Mouse (Mus musculus) MEL (cell line): ENCODE measurements at regions not wholly inside any gene's neighbourhood (a gene's known extent, or its start where the extent isn't known, plus 50 kb on each side); places are given as distances from the start of the nearest gene placed in this dataset.

ENCODE experiments used
- DNase-seq: peaks from one replicate; pipeline ENCODE4 v3.0.0; 2011; ENCODE audit warnings: low read depth, low spot score
- H3K27ac ChIP-seq: 2 replicates; pipeline ENCODE4 v1.5.1; 2012; ENCODE audit warnings: low read depth, mild to moderate bottlenecking, control low read depth, low read length, moderate library complexity; ENCODE audit not compliant: control insufficient read depth
- H3K27me3 ChIP-seq, 2 experiments: fragments of 150-350 bp in 1 of 2; sonication (generic) in 1 of 2; 2 replicates each; pipeline ENCODE4 v1.6.1; 2012; ENCODE audit warnings: low read length in 2 of 2, mild to moderate bottlenecking in 2 of 2, improper control_type of control experiment in 1 of 2, moderate library complexity in 1 of 2; ENCODE audit not compliant: insufficient read depth in 2 of 2, control insufficient read depth in 1 of 2
- H3K36me3 ChIP-seq, 2 experiments: 2 replicates each; pipeline ENCODE4 v1.6.1; 2012 to 2014; ENCODE audit warnings: low read length in 2 of 2, improper control_type of control experiment in 1 of 2, inconsistent platforms in 1 of 2, mild to moderate bottlenecking in 1 of 2; ENCODE audit not compliant: insufficient read depth in 2 of 2, control insufficient read depth in 1 of 2
- H3K4me1 ChIP-seq, 2 experiments: fragments of 150-350 bp in 1 of 2; sonication (generic) in 1 of 2; 2 replicates each; pipeline ENCODE4 v1.6.1; 2012; ENCODE audit warnings: low read length in 2 of 2, improper control_type of control experiment in 1 of 2, mild to moderate bottlenecking in 1 of 2; ENCODE audit not compliant: insufficient read depth in 2 of 2, control insufficient read depth in 1 of 2
- H3K4me3 ChIP-seq, 2 experiments: fragments of 150-350 bp in 1 of 2; sonication (generic) in 1 of 2; 2 replicates each; pipeline ENCODE4 v1.5.1; 2012; ENCODE audit warnings: low read depth in 2 of 2, low read length in 2 of 2, mild to moderate bottlenecking in 2 of 2, moderate library complexity in 2 of 2, control low read depth in 1 of 2, improper control_type of control experiment in 1 of 2; ENCODE audit not compliant: control insufficient read depth in 1 of 2, insufficient read depth in 1 of 2
- H3K79me2 ChIP-seq: 2 replicates; pipeline ENCODE4 v1.6.1; 2012; ENCODE audit warnings: mild to moderate bottlenecking, low read length, moderate library complexity; ENCODE audit not compliant: control insufficient read depth, poor library complexity, insufficient read depth
- H3K9ac ChIP-seq: 2 replicates; pipeline ENCODE4 v1.6.1; 2012; ENCODE audit warnings: low read depth, mild to moderate bottlenecking, control low read depth, low read length, moderate library complexity; ENCODE audit not compliant: control insufficient read depth, poor library complexity, severe bottlenecking
- H3K9me3 ChIP-seq: fragments of 150-350 bp; sonication (generic); replicated peaks from 2 replicates; pipeline ENCODE4 v1.6.1; 2012; ENCODE audit warnings: mild to moderate bottlenecking, low read length, improper control_type of control experiment, moderate library complexity; ENCODE audit not compliant: insufficient read depth
- BHLHE40 ChIP-seq: IDR thresholded peaks from 2 replicates; pipeline ENCODE4 v1.6.1; 2012; ENCODE audit warnings: low read depth, mild to moderate bottlenecking, inconsistent platforms, low read length, improper control_type of control experiment, borderline replicate concordance
- CHD2 ChIP-seq: IDR thresholded peaks from 2 replicates; pipeline ENCODE4 v1.6.1; 2011; ENCODE audit warnings: low read length, improper control_type of control experiment
- CTCF ChIP-seq, 3 experiments: IDR thresholded peaks in 2 of 3; conservative IDR thresholded peaks in 1 of 3; 2 replicates each; pipeline ENCODE4 v1.5.1; 2011 to 2012; ENCODE audit warnings: low read length in 3 of 3, low read depth in 2 of 3, mild to moderate bottlenecking in 2 of 3, improper control_type of control experiment in 1 of 3, inconsistent platforms in 1 of 3, mixed read lengths in 1 of 3, moderate library complexity in 1 of 3; ENCODE audit not compliant: control insufficient read depth in 1 of 3, insufficient read depth in 1 of 3, poor library complexity in 1 of 3, severe bottlenecking in 1 of 3
- EP300 ChIP-seq, 2 experiments: IDR thresholded peaks; 2 replicates each; pipeline ENCODE4 v1.6.1; 2011; ENCODE audit warnings: improper control_type of control experiment in 2 of 2, low read length in 2 of 2, low read depth in 1 of 2, mild to moderate bottlenecking in 1 of 2
- ETS1 ChIP-seq: IDR thresholded peaks from 2 replicates; pipeline ENCODE4 v1.6.1; 2012; ENCODE audit warnings: low read depth, mild to moderate bottlenecking, inconsistent platforms, low read length, improper control_type of control experiment, moderate library complexity
- GATA1 ChIP-seq: IDR thresholded peaks from 2 replicates; pipeline ENCODE4 v1.6.1; 2011; ENCODE audit warnings: low read depth, low read length, improper control_type of control experiment
- MAFK ChIP-seq: IDR thresholded peaks from 2 replicates; pipeline ENCODE4 v1.6.1; 2011; ENCODE audit warnings: low read depth, mild to moderate bottlenecking, low read length, improper control_type of control experiment, borderline replicate concordance
- MEF2A ChIP-seq: IDR thresholded peaks from 2 replicates; pipeline ENCODE4 v1.6.1; 2014; ENCODE audit warnings: low read depth, mild to moderate bottlenecking, inconsistent platforms, low read length, improper control_type of control experiment; ENCODE audit not compliant: poor library complexity, insufficient replicate concordance, severe bottlenecking; ENCODE audit errors: extremely low read depth
- MYC ChIP-seq: IDR thresholded peaks from 2 replicates; pipeline ENCODE4 v1.6.1; 2011; ENCODE audit warnings: low read depth, mild to moderate bottlenecking, low read length, improper control_type of control experiment, moderate library complexity
- NELFE ChIP-seq: IDR thresholded peaks from 2 replicates; pipeline ENCODE4 v1.6.1; 2011; ENCODE audit warnings: low read depth, low read length, improper control_type of control experiment
- NRF1 ChIP-seq: IDR thresholded peaks from 2 replicates; pipeline ENCODE4 v1.6.1; 2014; ENCODE audit warnings: low read depth, mild to moderate bottlenecking, inconsistent platforms, low read length, improper control_type of control experiment, moderate library complexity; ENCODE audit not compliant: poor library complexity, insufficient read depth, severe bottlenecking
- POLR2AphosphoS2 ChIP-seq: IDR thresholded peaks from 2 replicates; pipeline ENCODE4 v1.6.1; 2011; ENCODE audit warnings: low read length, improper control_type of control experiment
- POLR2AphosphoS5 ChIP-seq: IDR thresholded peaks from 2 replicates; pipeline ENCODE4 v1.6.1; 2012; ENCODE audit warnings: low read depth, borderline replicate concordance, mild to moderate bottlenecking, inconsistent platforms, low read length, moderate library complexity, mixed read lengths
- RAD21 ChIP-seq: IDR thresholded peaks from 2 replicates; pipeline ENCODE4 v1.6.1; 2011; ENCODE audit warnings: mild to moderate bottlenecking, low read depth, low read length, improper control_type of control experiment
- SMC3 ChIP-seq: IDR thresholded peaks from 2 replicates; pipeline ENCODE4 v1.6.1; 2011; ENCODE audit warnings: low read depth, low read length, improper control_type of control experiment
- TCF12 ChIP-seq: IDR thresholded peaks from 2 replicates; pipeline ENCODE4 v1.6.1; 2014; ENCODE audit warnings: low read depth, mild to moderate bottlenecking, inconsistent platforms, low read length, improper control_type of control experiment, moderate library complexity
- USF1 ChIP-seq: IDR thresholded peaks from 2 replicates; pipeline ENCODE4 v1.6.1; 2014; ENCODE audit warnings: low read depth, mild to moderate bottlenecking, inconsistent platforms, low read length, improper control_type of control experiment, moderate library complexity
- ZC3H11A ChIP-seq: IDR thresholded peaks from 2 replicates; pipeline ENCODE4 v1.6.1; 2012; ENCODE audit warnings: low read depth, mild to moderate bottlenecking, inconsistent platforms, low read length, improper control_type of control experiment

- no peaks in the 10 kb centered on the region for H3K4me1 ChIP-seq
- peak; percentile 45 for DNase-seq
- H3K4me3 ChIP-seq, result no peak overlapping the region
- no peaks in the 10 kb centered on the region for H3K9me3 ChIP-seq
- no peak overlapping the region for H3K27ac ChIP-seq
- H3K27me3 ChIP-seq, result no peaks in the 10 kb centered on the region
- no peaks in the 10 kb centered on the region for H3K79me2 ChIP-seq
- H3K9ac ChIP-seq, result no peak overlapping the region
- no peaks in the 10 kb centered on the region for H3K36me3 ChIP-seq
- no peak for TF ChIP-seq ETS1
- no peak for TF ChIP-seq MAFK
- TF ChIP-seq TCF12, result no peak
- TF ChIP-seq CTCF (IDR thresholded peaks at IDR 0.05 in 2 of 3, conservative IDR thresholded peaks at IDR 0.05 in 1 of 3; ENCODE audit: control insufficient read depth in 1 of 3, insufficient read depth in 1 of 3, low read depth in 2 of 3, low read length in 3 of 3, poor library complexity in 1 of 3, severe bottlenecking in 1 of 3), result peak; percentile 40 to 55 (median 51)
- peak; percentile 58 for TF ChIP-seq RAD21
- TF ChIP-seq SMC3, result peak; percentile 48
- TF ChIP-seq, all 39 proteins: peak for 3
Observed at GRCm38 (mm10) chr15:30029257-30029899, 143.0 kb upstream of the Ctnnd2 start.

- H3K4me1 ChIP-seq, result no peaks in the 10 kb centered on the region
- H3K9ac ChIP-seq, result no peak overlapping the region
- no peaks in the 10 kb centered on the region for H3K27me3 ChIP-seq
- H3K36me3 ChIP-seq, result no peaks in the 10 kb centered on the region
- H3K9me3 ChIP-seq, result no peaks in the 10 kb centered on the region
- no peaks in the 10 kb centered on the region for H3K79me2 ChIP-seq
- no peak overlapping the region for H3K4me3 ChIP-seq
- DNase-seq, result no peak
- H3K27ac ChIP-seq, result no peak overlapping the region
- no peak for TF ChIP-seq MYC
- TF ChIP-seq CHD2, result no peak
- no peak for TF ChIP-seq NRF1
- TF ChIP-seq POLR2AphosphoS2, result no peak
- no peak for TF ChIP-seq MEF2A
- TF ChIP-seq EP300 (IDR thresholded peaks at IDR 0.05; ENCODE audit: low read depth in 1 of 2, low read length in 2 of 2), result no peak
- no peak for TF ChIP-seq ZC3H11A
- no peak for TF ChIP-seq NELFE
- no peak for TF ChIP-seq GATA1
- no peak for TF ChIP-seq USF1
- TF ChIP-seq POLR2AphosphoS5, result no peak
- no peak for TF ChIP-seq BHLHE40
Observed at GRCm38 (mm10) chr15:30035367-30035766, 137.0 kb upstream of the Ctnnd2 start.
